Mouse (Mus musculus): Measurements from ENCODE around the gene Gm12184. TPM values are rescaled to one million over a fixed set of nuclear protein-coding genes. Genes with fewer than 3 reads are reported as not detected.
"Not testable (repeated sequence)": the region's sequence is repeated elsewhere in the genome, so short reads cannot be mapped to it uniquely, and the experiment has no call there.

Gene Gm12184
- polyA plus RNA-seq (2012; ENCODE audit: insufficient read depth, insufficient read length, missing spikeins), result 14.6 and 26.0 TPM in 2 replicates

- not testable (repeated sequence) for H3K4me1 ChIP-seq (ENCODE audit: control insufficient read depth, insufficient read depth, insufficient read length, low read length); H3K27ac ChIP-seq (replicated peaks; ENCODE audit: low read depth, low read length)
- H3K4me3 ChIP-seq (ENCODE audit: insufficient read depth, low read depth, low read length), result peak within 1 kb of the TSS; percentile 60
Measured at GRCm38 (mm10) chr11:48825979-48826751, at the start of gene Gm12184, which contains the start of gene Trim7. Gene Gm12184, minus strand, starts transcription at chr11:48826655. Gene Trim7, plus strand, starts transcription at chr11:48826140.

- H3K27ac ChIP-seq (replicated peaks; ENCODE audit: low read depth, low read length); H3K4me3 ChIP-seq (ENCODE audit: insufficient read depth, low read depth, low read length); H3K4me1 ChIP-seq (ENCODE audit: control insufficient read depth, insufficient read depth, insufficient read length, low read length): not testable (repeated sequence)
Measured at GRCm38 (mm10) chr11:48875343-48875837, 48.9 kb upstream of the Gm12184 start.

- Histone ChIP-seq H3K27ac (replicated peaks; ENCODE audit: low read depth, low read length) (no peak overlapping the region), H3K4me3 (ENCODE audit: insufficient read depth, low read depth, low read length) (no peak overlapping the region), H3K4me1 (ENCODE audit: control insufficient read depth, insufficient read depth, insufficient read length, low read length) (peaks cover 5% of the 10 kb centered on the region; the same call in 1 of the 2 replicates)
Measured at GRCm38 (mm10) chr11:48874465-48874864, 48.0 kb upstream of the Gm12184 start.

GRCm38 (mm10) chr11:48873591-48874290, 47.3 kb upstream of the Gm12184 start:
- H3K27ac ChIP-seq (replicated peaks; ENCODE audit: low read depth, low read length), result peak overlapping the region; percentile 94
- H3K4me3 ChIP-seq (ENCODE audit: insufficient read depth, low read depth, low read length), result no peak overlapping the region
- H3K4me1 ChIP-seq (ENCODE audit: control insufficient read depth, insufficient read depth, insufficient read length, low read length), result peaks cover 5% of the 10 kb centered on the region; the same call in 1 of the 2 replicates

GRCm38 (mm10) chr11:48872695-48873300, 46.3 kb upstream of the Gm12184 start:
- H3K27ac ChIP-seq (replicated peaks; ENCODE audit: low read depth, low read length), result peak overlapping the region; percentile 94
- H3K4me1 ChIP-seq (ENCODE audit: control insufficient read depth, insufficient read depth, insufficient read length, low read length), result peaks cover 8% of the 10 kb centered on the region; the same call in 1 of the 2 replicates
- H3K4me3 ChIP-seq (ENCODE audit: insufficient read depth, low read depth, low read length), result peak overlapping the region; percentile 93

- Histone ChIP-seq H3K4me1 (ENCODE audit: control insufficient read depth, insufficient read depth, insufficient read length, low read length) (peaks cover 8% of the 10 kb centered on the region; the same call in 1 of the 2 replicates), H3K4me3 (ENCODE audit: insufficient read depth, low read depth, low read length) (peak overlapping the region; percentile 93), H3K27ac (replicated peaks; ENCODE audit: low read depth, low read length) (peak overlapping the region; percentile 94)
Measured at GRCm38 (mm10) chr11:48871817-48872541, 45.5 kb upstream of the Gm12184 start.

- Histone ChIP-seq H3K4me3 (ENCODE audit: insufficient read depth, low read depth, low read length) (peak within 1 kb of the TSS; percentile 93), H3K4me1 (ENCODE audit: control insufficient read depth, insufficient read depth, insufficient read length, low read length) (peaks cover 8% of the 10 kb centered on the region; the same call in 1 of the 2 replicates)
Measured at GRCm38 (mm10) chr11:48871201-48871772, 44.8 kb upstream of the Gm12184 start, which contains the start of gene Irgm1. Gene Irgm1, minus strand, starts transcription at chr11:48871683.

GRCm38 (mm10) chr11:48870781-48871180, 44.3 kb upstream of the Gm12184 start:
- peak overlapping the region; percentile 93 for H3K4me3 ChIP-seq (ENCODE audit: insufficient read depth, low read depth, low read length)
- peaks cover 8% of the 10 kb centered on the region; the same call in 1 of the 2 replicates for H3K4me1 ChIP-seq (ENCODE audit: control insufficient read depth, insufficient read depth, insufficient read length, low read length)
- peak overlapping the region; percentile 94 for H3K27ac ChIP-seq (replicated peaks; ENCODE audit: low read depth, low read length)

More at GRCm38 (mm10) chr11:48871201-48871772, 44.8 kb upstream of the Gm12184 start, which contains the start of gene Irgm1:
- peak within 1 kb of the TSS; percentile 94 for H3K27ac ChIP-seq (replicated peaks; ENCODE audit: low read depth, low read length)

- Histone ChIP-seq H3K27ac (replicated peaks; ENCODE audit: low read depth, low read length) (peak overlapping the region; percentile 57), H3K4me3 (ENCODE audit: insufficient read depth, low read depth, low read length) (peak overlapping the region; percentile 68), H3K4me1 (ENCODE audit: control insufficient read depth, insufficient read depth, insufficient read length, low read length) (peaks cover 11% of the 10 kb centered on the region)
Measured at GRCm38 (mm10) chr11:48869380-48870110, 43.1 kb upstream of the Gm12184 start.

- no peak overlapping the region for H3K27ac ChIP-seq (replicated peaks; ENCODE audit: low read depth, low read length)
Measured at GRCm38 (mm10) chr11:48866481-48866880, 40.0 kb upstream of the Gm12184 start.

GRCm38 (mm10) chr11:48863808-48864207, 37.4 kb upstream of the Gm12184 start:
- Histone ChIP-seq H3K4me1 (ENCODE audit: control insufficient read depth, insufficient read depth, insufficient read length, low read length) (peaks cover 6% of the 10 kb centered on the region), H3K4me3 (ENCODE audit: insufficient read depth, low read depth, low read length) (no peak overlapping the region), H3K27ac (replicated peaks; ENCODE audit: low read depth, low read length) (no peak overlapping the region)

More at GRCm38 (mm10) chr11:48866481-48866880, 40.0 kb upstream of the Gm12184 start:
- no peak overlapping the region for H3K4me3 ChIP-seq (ENCODE audit: insufficient read depth, low read depth, low read length)
- H3K4me1 ChIP-seq (ENCODE audit: control insufficient read depth, insufficient read depth, insufficient read length, low read length), result peaks cover 6% of the 10 kb centered on the region

GRCm38 (mm10) chr11:48862784-48863319, 36.4 kb upstream of the Gm12184 start:
- no peak overlapping the region for H3K27ac ChIP-seq (replicated peaks; ENCODE audit: low read depth, low read length)
- no peak overlapping the region for H3K4me3 ChIP-seq (ENCODE audit: insufficient read depth, low read depth, low read length)
- H3K4me1 ChIP-seq (ENCODE audit: control insufficient read depth, insufficient read depth, insufficient read length, low read length), result peaks cover 3% of the 10 kb centered on the region

- Histone ChIP-seq H3K27ac (replicated peaks; ENCODE audit: low read depth, low read length) (no peak overlapping the region), H3K4me1 (ENCODE audit: control insufficient read depth, insufficient read depth, insufficient read length, low read length) (0 out of 2 replicates have a peak, but pooled peaks cover 5% of the 10 kb centered on the region), H3K4me3 (ENCODE audit: insufficient read depth, low read depth, low read length) (no peak overlapping the region)
Measured at GRCm38 (mm10) chr11:48859014-48859413, 32.6 kb upstream of the Gm12184 start.

Measured in brown adipose tissue, adult 24 weeks (tissue).